Mouse (Mus musculus): ENCODE measurements at regions not wholly inside any gene's neighbourhood (a gene's known extent, or its start where the extent isn't known, plus 50 kb on each side); places are given as distances from the start of the nearest gene placed in this dataset.

DNA sequence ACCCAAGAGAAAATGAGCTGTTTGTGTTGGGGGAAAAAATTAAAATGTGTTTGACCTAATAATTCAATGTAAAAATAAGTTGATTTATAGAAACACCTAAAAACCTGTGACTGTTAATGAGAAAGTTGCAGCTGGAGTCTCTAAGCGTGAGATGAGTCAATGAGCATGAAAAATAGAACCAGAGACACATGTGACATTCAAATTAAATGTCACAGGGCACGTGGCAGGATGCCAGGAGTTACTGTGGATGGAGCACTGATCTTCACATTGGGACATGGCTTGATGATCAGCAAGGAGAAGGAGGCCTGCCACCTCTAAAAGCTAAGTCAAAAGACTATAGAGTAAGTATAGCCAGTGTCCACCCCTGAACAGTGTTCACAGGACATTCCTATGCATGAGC is 103.7 kb upstream of the Irs2 start:
- Histone ChIP-seq H3K4me3 (replicated peaks) (no peak overlapping the region), H3K9ac (no peak overlapping the region), H3K4me2 (no peak overlapping the region), H3K27me3 (no peaks in the 10 kb centered on the region), H3K9me3 (replicated peaks) (no peaks in the 10 kb centered on the region), H3K4me1 (peaks cover 5% of the 10 kb centered on the region; the same call in 1 of the 2 replicates), H3K36me3 (no peaks in the 10 kb centered on the region), H3K27ac (no peak overlapping the region)
- no peak for ATAC-seq (replicated peaks; ENCODE audit: low FRiP score)
- WGBS, result 70% methylated on average over 2 of the region's 2 CpGs

DNA sequence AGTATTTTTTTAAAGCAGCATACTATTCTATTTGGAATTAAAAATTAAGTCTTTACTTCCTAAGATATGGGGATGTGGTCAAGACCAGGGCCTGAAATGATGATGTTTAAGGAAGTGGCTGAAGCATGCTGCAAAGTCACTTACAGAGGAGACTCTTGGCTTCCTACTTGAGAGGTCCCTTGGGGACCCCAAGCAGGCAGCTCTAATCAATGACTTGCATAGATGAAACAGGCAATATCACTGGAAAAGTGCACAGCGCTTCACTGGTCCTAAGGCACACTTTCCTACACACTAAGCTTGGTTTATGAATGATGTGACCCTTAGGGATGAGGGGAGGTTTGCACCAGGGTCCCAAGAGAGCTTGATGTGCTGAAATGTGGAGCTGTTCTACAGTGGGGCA is 99.2 kb upstream of the Irs2 start:
- no peak overlapping the region for H3K27ac ChIP-seq
- H3K4me3 ChIP-seq (replicated peaks), result no peak overlapping the region
- no peak overlapping the region for H3K4me2 ChIP-seq
- no peaks in the 10 kb centered on the region for H3K36me3 ChIP-seq
- no peaks in the 10 kb centered on the region for H3K27me3 ChIP-seq
- no peaks in the 10 kb centered on the region for H3K9me3 ChIP-seq (replicated peaks)
- H3K4me1 ChIP-seq, result peaks cover 2% of the 10 kb centered on the region; the same call in 1 of the 2 replicates
- ATAC-seq (replicated peaks; ENCODE audit: low FRiP score), result no peak
- H3K9ac ChIP-seq, result no peak overlapping the region
- 86% methylated on average over 1 of the region's 1 CpGs for WGBS

- no peak overlapping the region for H3K9ac ChIP-seq
- H3K4me1 ChIP-seq, result peaks cover under 1% of the 10 kb centered on the region; the same call in 1 of the 2 replicates
- H3K36me3 ChIP-seq, result no peaks in the 10 kb centered on the region
- no peak overlapping the region for H3K27ac ChIP-seq
- H3K4me2 ChIP-seq, result no peak overlapping the region
- no peak for ATAC-seq (replicated peaks; ENCODE audit: low FRiP score)
- H3K27me3 ChIP-seq, result no peaks in the 10 kb centered on the region
- H3K9me3 ChIP-seq (replicated peaks), result no peaks in the 10 kb centered on the region
- 72% methylated on average over 5 of the region's 5 CpGs for WGBS
- H3K4me3 ChIP-seq (replicated peaks), result no peak overlapping the region
Measured at GRCm38 (mm10) chr8:11107021-11107420, 98.8 kb upstream of the Irs2 start.

GRCm38 (mm10) chr8:11103745-11104607 is 95.7 kb upstream of the Irs2 start:
- H3K27me3 ChIP-seq, result no peaks in the 10 kb centered on the region
- no peak overlapping the region for H3K4me3 ChIP-seq (replicated peaks)
- no peak for ATAC-seq (replicated peaks; ENCODE audit: low FRiP score)
- no peaks in the 10 kb centered on the region for H3K4me1 ChIP-seq
- 84% methylated on average over 10 of the region's 10 CpGs for WGBS
- H3K27ac ChIP-seq, result no peak overlapping the region
- no peak overlapping the region for H3K4me2 ChIP-seq
- H3K9me3 ChIP-seq (replicated peaks), result no peaks in the 10 kb centered on the region
- H3K36me3 ChIP-seq, result no peaks in the 10 kb centered on the region
- no peak overlapping the region for H3K9ac ChIP-seq

DNA sequence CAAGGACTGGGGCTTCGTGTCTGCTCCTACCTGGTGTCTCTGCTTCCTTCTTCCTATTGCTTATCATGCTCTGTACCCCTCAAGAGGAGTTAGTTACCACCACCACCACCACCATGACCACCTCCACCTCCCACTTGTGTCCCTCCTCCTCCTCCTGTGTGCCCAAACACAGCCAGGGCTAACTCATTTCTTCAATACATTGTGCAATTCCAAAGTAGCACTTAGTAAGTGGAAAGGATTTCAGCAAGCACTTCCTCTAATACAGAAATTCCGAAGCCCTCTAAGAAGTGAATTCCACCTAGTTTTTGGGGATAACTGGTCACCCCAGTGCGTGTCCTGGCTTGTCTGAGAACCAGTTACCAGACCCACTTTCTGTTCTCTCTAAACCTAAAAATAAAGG is 92.1 kb upstream of the Irs2 start:
- Histone ChIP-seq H3K9me3 (replicated peaks) (no peaks in the 10 kb centered on the region), H3K4me2 (no peak overlapping the region), H3K36me3 (no peaks in the 10 kb centered on the region), H3K27me3 (no peaks in the 10 kb centered on the region), H3K4me3 (replicated peaks) (no peak overlapping the region), H3K9ac (no peak overlapping the region), H3K4me1 (peaks cover 10% of the 10 kb centered on the region), H3K27ac (no peak overlapping the region)
- ATAC-seq (replicated peaks; ENCODE audit: low FRiP score), result no peak
- WGBS, result 96% methylated on average over 3 of the region's 3 CpGs

DNA sequence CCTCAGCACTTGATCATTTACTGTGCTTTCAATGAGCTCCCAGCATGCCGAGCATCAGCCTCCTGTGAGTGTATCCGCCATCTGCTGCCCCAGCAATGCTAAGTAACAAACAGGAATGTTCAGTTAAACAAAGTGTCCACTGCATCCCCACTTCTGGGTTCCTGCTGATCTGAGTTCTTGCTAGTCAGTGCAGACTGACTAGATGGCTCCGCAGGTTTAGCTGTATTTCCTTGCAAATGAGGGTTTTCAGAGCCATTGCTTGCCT is 91.3 kb upstream of the Irs2 start:
- 88% methylated on average over 3 of the region's 3 CpGs for WGBS
- H3K36me3 ChIP-seq, result no peaks in the 10 kb centered on the region
- H3K27me3 ChIP-seq, result no peaks in the 10 kb centered on the region
- no peak for ATAC-seq (replicated peaks; ENCODE audit: low FRiP score)
- no peak overlapping the region for H3K4me3 ChIP-seq (replicated peaks)
- H3K27ac ChIP-seq, result no peak overlapping the region
- H3K4me1 ChIP-seq, result peaks cover 10% of the 10 kb centered on the region
- no peaks in the 10 kb centered on the region for H3K9me3 ChIP-seq (replicated peaks)
- H3K9ac ChIP-seq, result no peak overlapping the region
- H3K4me2 ChIP-seq, result no peak overlapping the region

DNA sequence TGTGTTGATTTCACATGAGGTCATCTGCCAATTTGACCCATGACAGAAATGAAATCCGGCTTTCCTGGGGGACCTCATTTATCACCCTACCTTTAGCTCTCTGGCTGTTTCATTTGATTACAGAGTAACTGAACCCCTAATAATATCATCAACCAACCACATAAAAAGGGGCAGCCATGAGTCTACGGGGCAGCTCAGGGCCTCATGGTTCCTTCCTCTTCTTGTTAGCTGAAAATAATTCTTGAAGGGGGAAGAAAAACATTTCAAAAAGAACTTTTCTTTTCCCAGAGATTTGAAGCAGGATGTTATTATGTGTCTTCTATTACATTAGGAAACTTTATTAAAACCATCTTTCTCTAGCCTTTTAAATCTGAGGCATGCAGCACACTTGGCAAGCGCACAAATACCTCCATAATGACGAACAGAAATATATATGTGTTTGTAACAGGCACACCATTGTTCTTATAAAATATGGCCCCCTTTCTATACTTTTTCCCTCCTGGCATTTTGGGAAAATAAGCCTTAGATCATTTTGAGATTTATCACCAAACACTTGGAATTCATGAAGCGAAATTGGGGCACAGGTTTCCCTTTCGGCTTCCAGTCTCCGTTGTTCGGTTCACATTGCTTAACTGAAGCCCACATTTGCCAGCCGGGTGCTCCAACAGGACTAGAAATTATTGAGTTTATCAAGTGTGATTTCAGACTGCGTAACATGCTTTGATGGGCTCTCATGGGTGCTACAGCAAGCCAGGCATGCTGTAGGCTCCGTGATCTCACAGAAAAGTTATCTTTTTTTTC is 90.7 kb upstream of the Irs2 start:
- no peaks in the 10 kb centered on the region for H3K27me3 ChIP-seq
- H3K27ac ChIP-seq, result no peak overlapping the region
- no peaks in the 10 kb centered on the region for H3K36me3 ChIP-seq
- H3K4me2 ChIP-seq, result no peak overlapping the region
- H3K4me1 ChIP-seq, result peaks cover 10% of the 10 kb centered on the region
- H3K9ac ChIP-seq, result no peak overlapping the region
- H3K9me3 ChIP-seq (replicated peaks), result no peaks in the 10 kb centered on the region
- no peak for ATAC-seq (replicated peaks; ENCODE audit: low FRiP score)
- WGBS, result 69% methylated on average over 11 of the region's 11 CpGs
- H3K4me3 ChIP-seq (replicated peaks), result no peak overlapping the region

GRCm38 (mm10) chr8:11098228-11098778 is 90.0 kb upstream of the Irs2 start:
- Histone ChIP-seq H3K4me1 (peaks cover 10% of the 10 kb centered on the region), H3K36me3 (no peaks in the 10 kb centered on the region), H3K9ac (no peak overlapping the region), H3K4me2 (no peak overlapping the region), H3K27ac (no peak overlapping the region), H3K27me3 (no peaks in the 10 kb centered on the region), H3K4me3 (replicated peaks) (no peak overlapping the region), H3K9me3 (replicated peaks) (no peaks in the 10 kb centered on the region)
- peak; percentile 79 for ATAC-seq (replicated peaks; ENCODE audit: low FRiP score)
- WGBS, result 14% methylated on average over 10 of the region's 10 CpGs

DNA sequence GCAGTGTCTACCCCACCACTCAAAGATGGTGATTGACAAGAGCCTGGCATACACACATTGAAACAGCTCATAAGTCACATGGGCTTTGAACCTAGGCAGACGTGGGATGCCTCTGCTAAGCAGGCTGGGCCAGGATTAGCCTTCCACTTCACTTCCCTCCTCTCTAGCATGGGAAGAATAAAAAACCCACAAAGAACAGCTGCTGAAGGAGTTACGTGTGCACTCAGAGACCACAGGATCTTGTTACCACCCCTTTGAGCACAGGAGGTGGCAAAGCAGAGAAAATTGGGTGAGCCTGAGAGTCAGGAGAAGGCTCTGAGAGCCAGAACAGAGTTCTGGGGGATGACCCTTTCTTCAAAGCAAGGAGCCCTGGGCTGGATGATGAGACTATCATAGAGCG is 89.6 kb upstream of the Irs2 start:
- no peak overlapping the region for H3K4me2 ChIP-seq
- H3K4me1 ChIP-seq, result peaks cover 10% of the 10 kb centered on the region
- no peak overlapping the region for H3K9ac ChIP-seq
- no peaks in the 10 kb centered on the region for H3K36me3 ChIP-seq
- H3K27ac ChIP-seq, result no peak overlapping the region
- H3K27me3 ChIP-seq, result no peaks in the 10 kb centered on the region
- no peak overlapping the region for H3K4me3 ChIP-seq (replicated peaks)
- H3K9me3 ChIP-seq (replicated peaks), result no peaks in the 10 kb centered on the region
- WGBS, result 70% methylated on average over 3 of the region's 3 CpGs
- no peak for ATAC-seq (replicated peaks; ENCODE audit: low FRiP score)

GRCm38 (mm10) chr8:11094516-11094915 is 86.3 kb upstream of the Irs2 start:
- peaks cover 10% of the 10 kb centered on the region for H3K4me1 ChIP-seq
- no peak overlapping the region for H3K4me3 ChIP-seq (replicated peaks)
- no peak for ATAC-seq (replicated peaks; ENCODE audit: low FRiP score)
- 53% methylated on average over 8 of the region's 8 CpGs for WGBS
- H3K9ac ChIP-seq, result no peak overlapping the region
- H3K9me3 ChIP-seq (replicated peaks), result no peaks in the 10 kb centered on the region
- H3K27ac ChIP-seq, result no peak overlapping the region
- H3K27me3 ChIP-seq, result peaks cover 4% of the 10 kb centered on the region; the same call in 1 of the 2 replicates
- no peaks in the 10 kb centered on the region for H3K36me3 ChIP-seq
- H3K4me2 ChIP-seq, result no peak overlapping the region

DNA sequence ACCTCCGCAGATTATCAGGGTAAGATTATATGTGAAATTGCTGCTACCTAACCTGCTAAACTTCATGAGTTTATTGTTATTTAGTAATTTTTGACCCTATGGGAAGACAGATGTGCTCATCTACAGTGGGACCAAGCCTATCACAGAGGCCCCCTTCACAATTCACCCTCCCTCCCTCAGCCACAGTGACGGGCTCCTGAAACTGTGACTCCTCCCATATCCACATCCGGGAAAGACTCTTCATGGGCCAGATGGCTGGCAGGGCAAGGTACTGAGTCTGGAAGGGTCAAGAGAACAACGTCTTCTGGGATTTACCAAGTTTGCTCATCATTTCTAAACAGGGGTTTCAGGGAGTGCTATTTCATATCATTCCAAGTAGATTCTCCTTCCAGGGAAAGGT is 84.1 kb upstream of the Irs2 start:
- 55% methylated on average over 4 of the region's 4 CpGs for WGBS
- H3K9me3 ChIP-seq (replicated peaks), result no peaks in the 10 kb centered on the region
- H3K27ac ChIP-seq, result no peak overlapping the region
- H3K4me2 ChIP-seq, result no peak overlapping the region
- ATAC-seq (replicated peaks; ENCODE audit: low FRiP score), result no peak; the same call in 1 of the 2 replicates
- no peaks in the 10 kb centered on the region for H3K36me3 ChIP-seq
- H3K4me1 ChIP-seq, result no peaks in the 10 kb centered on the region
- no peak overlapping the region for H3K4me3 ChIP-seq (replicated peaks)
- H3K9ac ChIP-seq, result no peak overlapping the region
- H3K27me3 ChIP-seq, result peaks cover 7% of the 10 kb centered on the region; the same call in 1 of the 2 replicates

- Histone ChIP-seq H3K4me3 (replicated peaks) (no peak overlapping the region), H3K4me2 (no peak overlapping the region), H3K27ac (no peak overlapping the region), H3K36me3 (no peaks in the 10 kb centered on the region), H3K27me3 (peaks cover 7% of the 10 kb centered on the region; the same call in 1 of the 2 replicates), H3K4me1 (no peaks in the 10 kb centered on the region), H3K9me3 (replicated peaks) (no peaks in the 10 kb centered on the region), H3K9ac (no peak overlapping the region)
- no peak for ATAC-seq (replicated peaks; ENCODE audit: low FRiP score)
- 81% methylated on average over 3 of the region's 3 CpGs for WGBS
Measured at GRCm38 (mm10) chr8:11091675-11092345, 83.6 kb upstream of the Irs2 start.

Measured in kidney, embryonic 15.5 days (tissue).